Mouse (Mus musculus) CD4-positive, CD25-positive, alpha-beta regulatory T cell, adult 4 months (primary cell): ENCODE results near the gene Spsb1. TPM values are rescaled to one million over a fixed set of nuclear protein-coding genes. Genes with fewer than 3 reads are reported as not detected.

ENCODE experiments used
- ATAC-seq: one replicate; pipeline ENCODE4 v1.8.0; 2017
- polyA plus RNA-seq, 2 experiments: library from polyadenylated mRNA; unstranded; fragments of 100-300 nt; shearing (Covaris generic); gene quantifications; one replicate each; pipeline ENCODE4 v1.2.1; 2017

Gene Spsb1
- polyA plus RNA-seq, 2 experiments from 2014 or later, result 4.5 to 7.9 TPM

GRCm38 (mm10) chr4:149951201-149951600 is 3.6 kb downstream of the Spsb1 start:
- ATAC-seq, result no peak

- ATAC-seq, result no peak
Observed at GRCm38 (mm10) chr4:149949691-149950090, 5.2 kb downstream of the Spsb1 start.

- no peak for ATAC-seq
Observed at GRCm38 (mm10) chr4:149948119-149948518, 6.7 kb downstream of the Spsb1 start.

- no peak for ATAC-seq
Observed at GRCm38 (mm10) chr4:149947396-149947795, 7.4 kb downstream of the Spsb1 start.

GRCm38 (mm10) chr4:149945194-149945593 is 9.6 kb downstream of the Spsb1 start:
- no peak for ATAC-seq

GRCm38 (mm10) chr4:149944214-149944613 is 10.6 kb downstream of the Spsb1 start:
- ATAC-seq, result no peak

GRCm38 (mm10) chr4:149942831-149943741 is 11.8 kb downstream of the Spsb1 start:
- no peak for ATAC-seq

GRCm38 (mm10) chr4:149941067-149941755 is 13.6 kb downstream of the Spsb1 start:
- no peak for ATAC-seq

- ATAC-seq, result no peak
Observed at GRCm38 (mm10) chr4:149938701-149939100, 16.1 kb downstream of the Spsb1 start.

- no peak for ATAC-seq
Observed at GRCm38 (mm10) chr4:149936921-149937320, 17.9 kb downstream of the Spsb1 start.

GRCm38 (mm10) chr4:149935470-149935869 is 19.4 kb downstream of the Spsb1 start:
- no peak for ATAC-seq

- no peak for ATAC-seq
Observed at GRCm38 (mm10) chr4:149933519-149934245, 21.2 kb downstream of the Spsb1 start.

- ATAC-seq, result no peak
Observed at GRCm38 (mm10) chr4:149933025-149933424, 21.8 kb downstream of the Spsb1 start.

GRCm38 (mm10) chr4:149932108-149932815 is 22.6 kb downstream of the Spsb1 start:
- ATAC-seq, result no peak

- no peak for ATAC-seq
Observed at GRCm38 (mm10) chr4:149930755-149931154, 24.1 kb downstream of the Spsb1 start.

- no peak for ATAC-seq
Observed at GRCm38 (mm10) chr4:149923014-149923413, 31.8 kb downstream of the Spsb1 start.

GRCm38 (mm10) chr4:149922121-149922718 is 32.6 kb downstream of the Spsb1 start:
- ATAC-seq, result no peak

- no peak for ATAC-seq
Observed at GRCm38 (mm10) chr4:149920886-149921285, 34.0 kb downstream of the Spsb1 start.

GRCm38 (mm10) chr4:149918455-149919070 is 36.3 kb downstream of the Spsb1 start:
- no peak for ATAC-seq

- ATAC-seq, result no peak
Observed at GRCm38 (mm10) chr4:149916831-149917230, 38.0 kb downstream of the Spsb1 start.

GRCm38 (mm10) chr4:149913709-149914370 is 41.0 kb downstream of the Spsb1 start:
- no peak for ATAC-seq
